Mouse (Mus musculus): ENCODE measurements at regions not wholly inside any gene's neighbourhood (a gene's known extent, or its start where the extent isn't known, plus 50 kb on each side); places are given as distances from the start of the nearest gene placed in this dataset.

DNA sequence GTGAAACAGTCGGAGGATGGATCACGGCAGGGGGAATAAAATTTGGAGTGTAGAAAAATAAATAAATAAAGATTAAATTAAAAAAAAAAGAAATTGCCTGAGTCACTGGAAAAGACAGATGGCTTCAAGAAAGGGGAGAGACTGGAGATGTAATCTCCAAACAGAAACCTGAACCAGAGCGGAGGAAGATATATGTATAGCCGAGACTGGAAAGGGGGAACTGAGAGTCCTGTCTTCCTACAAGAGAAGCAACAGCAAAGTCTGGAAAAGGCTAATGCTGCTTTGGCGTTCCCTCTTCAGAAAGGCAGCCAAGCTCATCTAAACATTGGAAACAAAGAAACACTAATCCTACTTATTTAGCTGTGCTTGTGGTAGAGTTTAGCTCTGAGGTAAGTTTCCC lies 619.6 kb downstream of the Pom121l12 start:
- DNase-seq (ENCODE audit: low read depth, low spot score) = peak; percentile 30

DNA sequence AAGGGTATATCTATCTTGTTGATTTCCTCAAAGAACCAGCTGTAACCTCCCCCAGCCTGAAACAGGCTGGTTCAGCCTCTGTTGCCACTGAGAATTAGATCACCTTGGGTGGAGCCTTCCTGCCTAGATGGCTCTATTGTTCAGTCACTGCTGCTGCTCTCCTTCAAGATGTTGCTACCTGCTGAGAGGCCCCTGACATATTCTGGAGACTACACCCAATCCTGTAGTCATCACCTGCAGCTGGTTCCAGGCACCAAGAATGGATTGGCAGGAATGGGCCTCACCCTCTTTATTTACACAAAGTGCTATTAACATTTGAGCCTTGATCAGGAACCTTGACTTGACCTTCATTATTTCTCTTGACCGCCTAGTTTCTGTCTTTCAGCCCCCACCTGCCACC lies 622.8 kb downstream of the Pom121l12 start:
- no peak for DNase-seq (ENCODE audit: low read depth, low spot score)

DNA sequence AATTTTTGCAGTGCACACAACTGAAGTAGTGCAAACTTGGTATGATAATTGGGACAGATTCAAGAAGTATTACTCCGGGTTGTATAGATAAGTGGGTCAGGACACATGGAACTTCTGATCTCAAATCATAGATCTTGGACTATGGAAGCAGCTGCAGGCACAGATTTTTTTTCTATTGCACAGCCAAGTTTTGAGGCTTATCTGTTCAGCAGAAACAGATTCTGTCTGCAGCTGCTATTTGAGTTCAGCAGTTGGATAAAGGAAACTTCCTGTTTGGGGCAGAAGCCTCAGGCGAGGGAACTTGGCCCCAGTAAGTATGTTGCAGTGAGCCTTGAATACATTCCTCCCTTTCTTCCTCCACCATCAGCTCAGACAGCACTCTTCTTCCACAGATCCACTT lies 650.9 kb downstream of the Pom121l12 start:
- peak; percentile 30 for DNase-seq (ENCODE audit: low read depth, low spot score)

DNA sequence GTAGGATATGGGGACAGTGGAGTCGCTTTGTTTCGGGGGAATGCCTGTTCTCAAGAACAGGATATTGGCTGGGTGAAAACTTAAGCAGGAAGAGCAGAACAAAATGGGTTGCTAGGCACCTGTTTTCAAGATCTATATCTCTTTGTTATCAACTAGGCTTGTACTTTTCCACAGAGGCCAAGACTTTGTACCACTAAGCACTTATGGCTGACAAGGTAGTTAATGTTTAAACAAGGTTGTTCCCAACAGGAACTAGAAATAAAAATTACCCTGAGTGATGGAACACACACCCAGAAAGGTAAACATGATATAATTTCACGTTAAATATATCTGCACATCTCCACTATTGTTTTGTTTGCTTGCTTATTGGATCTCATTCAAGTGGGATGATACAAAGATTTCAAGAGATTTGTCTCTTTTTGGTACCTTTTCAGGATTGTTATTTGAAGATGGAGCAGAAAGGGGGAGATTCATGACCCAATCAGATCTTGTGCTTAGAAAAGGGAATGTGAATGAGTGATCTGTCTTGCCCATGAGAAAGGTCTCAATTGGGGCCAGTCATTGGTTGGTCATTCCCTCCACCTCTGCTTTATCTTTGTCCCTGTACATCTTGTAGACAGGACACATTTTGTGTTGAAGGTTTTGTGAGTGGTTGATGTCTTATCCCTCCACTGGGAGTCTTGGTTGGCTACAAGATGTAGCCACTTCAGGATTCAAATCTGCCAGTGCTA lies 675.1 kb downstream of the Pom121l12 start:
- DNase-seq (ENCODE audit: low read depth, low spot score) = no peak

DNA sequence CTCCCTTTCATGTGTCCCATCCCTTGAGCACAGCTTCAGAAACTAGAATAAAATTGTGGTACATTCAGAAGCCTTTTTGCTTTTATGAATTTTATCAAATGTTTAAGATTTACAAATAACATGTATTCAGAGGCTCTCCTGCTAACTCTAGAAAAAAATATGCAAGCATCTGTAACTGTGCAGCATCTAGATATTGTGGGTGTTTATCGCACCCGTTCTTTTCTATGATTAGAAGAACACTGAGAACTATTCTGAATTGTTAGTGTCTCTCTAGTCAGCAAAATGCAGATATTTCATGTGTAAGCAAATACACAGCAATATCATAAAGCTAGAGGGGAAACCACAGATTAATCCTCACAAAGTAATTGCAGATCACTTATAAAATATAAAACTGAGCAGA lies 709.4 kb downstream of the Pom121l12 start:
- peak; percentile 37 for DNase-seq (ENCODE audit: low read depth, low spot score)
